Mouse (Mus musculus): ENCODE results near the gene Rnf126.

Gene Rnf126

DNA sequence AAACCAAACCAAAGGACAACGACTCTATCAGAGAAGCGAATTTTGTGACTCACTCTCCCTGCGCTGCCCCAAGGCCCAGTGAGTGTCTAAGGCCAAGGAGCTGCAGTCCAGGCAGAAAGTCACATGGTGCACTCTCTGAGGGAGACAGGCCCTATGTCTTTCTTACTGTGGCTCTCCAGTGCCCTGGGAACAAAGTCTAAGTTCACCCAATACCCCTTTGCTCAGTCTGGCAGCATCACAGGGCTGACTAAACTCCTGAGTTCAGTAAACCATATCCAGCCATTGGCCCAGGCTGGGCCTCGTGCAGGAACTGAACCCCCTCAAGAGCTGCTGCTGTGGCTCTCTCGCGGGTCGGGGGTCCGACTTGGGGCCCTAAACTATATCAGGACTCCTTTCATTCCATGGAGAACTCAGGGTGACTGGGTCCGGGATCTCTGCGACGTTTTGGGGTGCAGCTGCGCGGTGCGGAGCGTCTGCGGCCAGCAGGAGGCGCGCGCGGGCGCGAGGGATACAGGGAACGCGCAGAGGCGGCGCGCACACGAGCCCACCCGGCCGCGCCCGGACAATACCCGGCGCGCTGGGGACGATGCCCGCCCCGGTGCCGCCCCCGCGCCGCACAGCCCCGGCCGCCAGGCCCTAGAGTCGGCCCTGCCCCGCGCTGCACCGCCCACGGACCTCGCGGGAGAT lies 26.4 kb upstream of the Rnf126 start, which contains the start of gene Palm:
Gene Palm, plus strand, starts transcription at position 522 of the 687 bp plus-strand sequence.
- peak; percentile 41; the same call in 1 of the 2 replicates for ATAC-seq (ENCODE audit: insufficient number of reproducible peaks, low FRiP score, low TSS enrichment)

DNA sequence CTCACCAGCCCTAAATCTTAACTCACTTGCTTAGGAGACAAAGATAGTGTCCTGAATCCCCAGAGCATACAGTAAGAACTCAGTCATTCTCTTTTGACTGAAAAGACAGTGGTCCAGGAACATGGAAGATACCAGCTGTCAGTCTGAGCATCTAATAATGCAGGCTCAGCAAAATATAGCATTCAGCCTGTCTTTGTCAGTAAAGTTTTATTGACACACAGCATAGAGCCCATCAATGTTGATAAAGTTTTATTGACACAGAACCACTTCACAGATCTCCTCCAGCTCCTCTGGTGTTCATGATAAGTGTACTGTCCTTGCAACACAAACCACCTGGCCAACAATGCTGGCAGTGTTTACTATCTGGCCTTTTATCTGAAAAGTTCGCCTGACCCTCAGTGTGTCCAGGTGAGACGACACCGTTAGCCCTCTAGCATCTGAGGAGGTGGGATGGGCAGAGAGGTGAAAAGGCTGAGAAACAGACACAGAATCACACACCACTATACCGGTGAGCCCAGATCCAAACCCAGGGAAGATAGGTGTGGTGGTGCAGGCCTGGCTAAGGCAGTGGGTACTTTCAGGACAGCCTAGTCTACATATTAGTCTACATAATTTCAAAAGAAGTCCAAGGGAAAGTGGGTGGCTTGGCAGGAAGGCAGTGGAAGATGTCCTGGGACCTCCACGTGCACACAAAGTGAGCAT lies 25.7 kb upstream of the Rnf126 start:
- no peak for ATAC-seq (ENCODE audit: insufficient number of reproducible peaks, low FRiP score, low TSS enrichment)

DNA sequence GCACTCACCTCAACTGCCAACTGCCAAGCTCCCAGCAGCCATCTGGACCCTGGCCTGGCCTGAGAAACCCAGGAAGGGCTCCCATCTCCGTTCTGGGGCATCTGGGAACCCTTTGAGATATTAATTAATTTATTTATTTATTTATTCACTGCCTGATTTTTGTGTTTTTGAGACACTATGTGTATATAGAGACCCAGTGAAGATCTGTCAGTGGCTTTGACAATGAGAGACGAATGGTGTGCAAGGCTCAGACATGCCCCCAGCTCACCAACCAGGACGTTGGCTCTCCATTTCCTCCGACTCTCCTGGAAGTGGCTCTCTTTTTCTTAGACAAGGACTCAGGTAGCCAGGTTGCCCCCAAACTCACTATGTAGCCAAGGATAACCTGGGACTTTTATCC lies 24.1 kb upstream of the Rnf126 start, which contains the start of gene Prss57:
Gene Prss57, minus strand, starts transcription at position 101 of the 400 bp plus-strand sequence.
- ATAC-seq (ENCODE audit: insufficient number of reproducible peaks, low FRiP score, low TSS enrichment): no peak

DNA sequence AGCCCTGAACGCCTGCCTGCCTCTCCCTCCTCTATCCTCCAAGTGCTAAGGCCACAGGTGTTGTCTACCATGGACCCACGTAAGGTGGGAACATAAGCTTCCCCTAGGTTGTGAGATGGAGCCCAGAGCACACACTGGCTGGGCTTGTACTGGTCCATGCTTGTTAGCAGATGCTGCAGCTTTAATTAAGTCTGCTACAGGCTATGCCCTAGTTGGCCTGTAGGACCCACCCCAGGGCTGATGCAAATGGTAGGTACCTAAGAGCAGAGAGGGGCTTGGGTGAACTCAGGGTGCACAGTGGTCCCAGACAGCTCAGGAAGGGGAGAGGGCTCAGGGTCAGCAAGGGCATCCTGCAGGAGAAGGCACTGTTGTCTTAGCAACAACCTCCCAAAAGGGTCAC lies 22.8 kb upstream of the Rnf126 start:
- no peak for ATAC-seq (ENCODE audit: insufficient number of reproducible peaks, low FRiP score, low TSS enrichment)

DNA sequence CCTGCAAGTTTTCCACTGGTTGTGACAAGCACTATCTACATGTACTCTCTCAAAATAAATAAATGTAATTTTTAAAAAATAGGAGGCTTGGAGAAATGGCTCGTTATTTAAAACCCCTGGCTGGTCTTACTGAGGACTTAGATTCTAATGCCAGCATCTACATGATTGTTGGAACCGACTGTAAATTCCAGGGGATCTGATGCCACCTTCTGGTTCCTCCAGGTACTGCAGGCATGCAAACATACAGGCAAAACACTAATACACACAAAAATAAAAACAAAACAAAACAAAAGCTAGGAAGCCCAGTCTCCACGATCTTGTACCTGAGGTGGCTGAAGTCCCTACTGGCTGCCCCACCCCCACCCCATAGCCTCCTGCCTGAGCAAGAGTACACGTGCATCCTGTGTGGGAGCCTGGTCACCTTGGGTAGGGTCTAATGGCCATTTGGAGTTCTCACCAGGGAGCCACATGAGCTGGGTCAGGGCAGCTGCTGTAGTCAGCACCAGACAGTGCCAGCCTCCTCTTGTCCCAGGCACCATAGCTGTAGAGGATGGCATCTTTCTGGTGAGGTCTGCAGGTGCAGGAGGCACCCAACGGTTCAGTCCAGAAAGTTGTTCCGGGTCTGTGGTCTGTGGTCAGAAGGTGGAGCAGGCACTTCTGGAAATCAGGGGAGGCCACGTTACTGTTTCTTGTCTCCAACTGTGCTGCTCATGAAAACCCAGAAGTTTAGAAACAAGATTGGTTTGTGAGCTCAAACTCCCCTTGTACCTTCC lies 21.8 kb upstream of the Rnf126 start:
- no peak for ATAC-seq (ENCODE audit: insufficient number of reproducible peaks, low FRiP score, low TSS enrichment)

DNA sequence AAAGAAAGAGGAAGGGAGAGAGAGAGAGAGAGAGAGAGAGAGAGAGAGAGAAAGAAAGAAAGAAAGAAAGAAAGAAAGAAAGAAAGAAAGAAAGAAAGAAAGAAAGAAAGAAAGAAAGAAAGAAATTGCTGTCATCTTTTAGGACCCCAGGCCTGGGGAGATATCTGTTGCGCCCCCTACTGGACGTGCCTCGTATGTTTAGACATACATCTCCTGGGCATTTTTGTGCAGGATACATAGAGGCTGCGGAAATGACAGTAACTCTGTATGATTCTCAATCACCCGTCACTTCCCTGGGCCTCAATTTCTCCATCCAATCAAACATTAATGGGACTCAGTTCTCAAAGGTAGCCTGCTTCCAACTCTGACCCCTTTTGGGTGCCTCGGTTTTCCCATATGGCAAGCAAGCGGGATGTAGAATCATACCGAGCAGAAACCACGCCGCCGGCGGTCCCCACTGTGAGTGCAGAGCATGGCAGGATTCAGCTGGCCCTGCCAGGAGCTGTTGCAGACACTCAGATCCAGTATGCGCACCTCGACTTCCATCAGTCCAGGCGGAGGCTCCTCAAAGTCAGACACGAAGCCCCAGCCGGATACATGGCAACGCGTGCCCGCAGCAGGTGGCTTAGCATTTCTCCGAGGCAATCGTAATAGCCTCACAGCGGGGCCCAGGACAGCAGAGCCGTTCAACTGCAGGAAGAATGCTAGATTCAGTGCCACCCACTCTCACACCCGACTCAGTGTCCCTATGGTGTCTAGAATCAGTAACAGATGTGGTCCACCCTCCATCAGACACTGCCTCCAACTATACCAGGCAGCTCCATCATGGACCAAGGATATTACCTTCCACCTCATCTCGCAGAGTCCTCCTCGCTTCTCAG lies 17.4 kb upstream of the Rnf126 start:
- no peak for ATAC-seq (ENCODE audit: insufficient number of reproducible peaks, low FRiP score, low TSS enrichment)

DNA sequence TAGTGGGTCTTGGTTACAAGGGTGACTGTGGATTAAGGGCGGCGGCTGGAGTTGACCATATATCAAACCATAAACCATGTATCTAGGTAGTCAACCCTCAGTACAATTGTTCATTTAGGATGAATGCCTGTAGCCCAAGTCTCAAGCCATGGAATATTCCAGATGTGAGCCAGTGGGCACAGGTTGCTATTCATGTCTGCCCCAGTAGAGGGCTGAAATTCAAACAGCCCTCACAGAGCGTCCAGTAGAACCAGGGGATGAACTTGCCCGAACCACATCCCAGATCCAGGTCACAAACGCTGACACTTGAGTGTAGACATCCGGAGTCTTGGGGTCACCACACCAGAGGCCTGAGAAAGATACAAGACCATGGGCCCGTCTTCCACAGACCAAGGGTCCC lies 16.3 kb upstream of the Rnf126 start:
- ATAC-seq (ENCODE audit: insufficient number of reproducible peaks, low FRiP score, low TSS enrichment): no peak

DNA sequence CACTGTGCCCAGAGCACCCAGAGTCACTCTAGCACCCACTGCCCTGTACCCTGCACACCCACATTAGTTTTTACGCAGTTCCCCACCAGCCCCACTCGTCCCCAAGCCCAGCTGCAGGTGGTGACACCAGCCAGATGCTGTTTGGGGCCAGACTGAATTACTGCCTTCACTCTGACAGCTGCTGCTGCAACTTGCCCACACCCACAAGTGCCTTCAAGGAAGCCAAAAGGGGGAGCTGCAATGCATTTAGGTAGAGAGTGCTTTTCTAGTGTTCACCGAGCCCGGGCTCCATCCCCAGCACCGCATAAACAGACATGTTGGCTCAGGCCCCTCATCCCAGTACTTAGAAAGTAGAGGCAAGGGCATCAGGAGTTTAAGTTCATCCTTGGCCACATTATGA lies 15.2 kb upstream of the Rnf126 start:
- ATAC-seq (ENCODE audit: insufficient number of reproducible peaks, low FRiP score, low TSS enrichment): no peak

DNA sequence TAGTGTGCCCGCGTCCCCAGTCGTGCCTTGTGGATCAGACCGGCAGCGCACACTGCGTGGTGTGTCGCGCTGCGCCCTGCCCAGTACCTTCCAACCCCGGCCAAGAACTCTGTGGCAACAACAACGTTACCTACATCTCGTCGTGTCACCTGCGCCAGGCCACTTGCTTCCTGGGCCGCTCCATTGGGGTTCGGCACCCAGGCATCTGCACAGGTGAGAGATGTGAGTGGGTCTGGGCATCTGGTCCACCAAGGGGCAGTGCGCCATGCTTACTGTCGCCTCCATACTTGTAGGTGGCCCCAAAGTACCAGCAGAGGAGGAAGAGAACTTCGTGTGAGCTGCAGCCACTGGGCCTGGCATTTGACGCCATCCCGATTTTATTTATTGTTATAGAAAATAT lies 14.4 kb upstream of the Rnf126 start:
- ATAC-seq (ENCODE audit: insufficient number of reproducible peaks, low FRiP score, low TSS enrichment): no peak

DNA sequence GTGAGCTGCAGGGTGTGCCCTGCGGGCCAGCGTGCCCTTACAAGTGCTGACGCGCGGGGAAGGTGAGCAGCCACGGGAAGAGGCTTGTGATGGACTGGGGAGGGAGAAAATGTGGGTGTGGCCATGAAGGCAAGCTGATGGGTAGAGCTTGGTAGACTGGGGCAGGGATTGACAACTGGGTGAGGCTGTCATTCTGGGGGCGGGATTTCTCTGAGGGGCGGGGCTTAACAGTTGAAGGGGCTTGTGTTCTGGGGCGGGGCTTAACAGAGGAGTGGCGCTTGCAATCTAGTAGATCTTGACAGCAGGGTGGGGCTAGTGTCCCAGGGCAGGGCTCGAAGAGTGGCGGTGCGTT lies 13.9 kb upstream of the Rnf126 start:
- no peak; the same call in 1 of the 2 replicates for ATAC-seq (ENCODE audit: insufficient number of reproducible peaks, low FRiP score, low TSS enrichment)

DNA sequence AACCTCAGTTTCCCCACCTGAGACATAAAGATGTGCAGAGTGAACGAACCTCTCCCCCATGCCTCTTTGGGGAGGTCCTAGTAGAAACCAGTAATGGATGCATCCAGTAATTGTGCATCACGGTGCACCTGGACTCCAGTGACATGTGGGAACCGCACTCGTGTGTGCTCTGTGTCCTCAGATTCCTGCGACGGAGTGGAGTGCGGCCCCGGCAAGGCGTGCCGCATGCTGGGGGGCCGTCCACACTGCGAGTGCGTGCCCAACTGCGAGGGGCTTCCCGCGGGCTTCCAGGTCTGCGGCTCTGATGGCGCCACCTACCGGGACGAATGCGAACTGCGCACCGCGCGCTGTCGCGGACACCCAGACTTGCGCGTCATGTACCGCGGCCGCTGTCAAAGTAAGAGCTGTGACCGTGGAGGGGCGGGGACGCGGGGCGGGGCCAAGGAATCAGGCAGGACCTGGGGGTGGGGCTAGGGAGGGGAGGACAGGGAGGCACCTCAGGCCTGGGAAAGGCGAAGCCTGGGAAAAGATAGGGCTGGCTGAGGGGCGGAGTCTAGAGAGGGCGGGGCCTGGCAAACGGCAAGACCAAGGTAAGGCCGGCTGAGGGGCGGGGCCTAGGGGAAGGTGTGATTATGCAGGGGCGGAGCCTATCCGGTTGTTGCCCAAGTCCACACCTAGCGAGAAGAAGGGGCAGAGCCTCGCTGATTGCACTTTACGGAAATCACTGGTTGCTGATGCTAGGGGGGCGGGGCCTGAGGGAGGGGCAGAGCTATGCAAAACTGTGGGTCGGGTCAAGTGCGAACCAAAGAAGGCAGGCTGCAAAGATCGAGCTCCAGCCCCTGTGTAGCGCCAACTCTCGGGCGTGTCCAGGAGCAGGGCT lies 13.3 kb upstream of the Rnf126 start:
- peak; percentile 77 for ATAC-seq (ENCODE audit: insufficient number of reproducible peaks, low FRiP score, low TSS enrichment)

DNA sequence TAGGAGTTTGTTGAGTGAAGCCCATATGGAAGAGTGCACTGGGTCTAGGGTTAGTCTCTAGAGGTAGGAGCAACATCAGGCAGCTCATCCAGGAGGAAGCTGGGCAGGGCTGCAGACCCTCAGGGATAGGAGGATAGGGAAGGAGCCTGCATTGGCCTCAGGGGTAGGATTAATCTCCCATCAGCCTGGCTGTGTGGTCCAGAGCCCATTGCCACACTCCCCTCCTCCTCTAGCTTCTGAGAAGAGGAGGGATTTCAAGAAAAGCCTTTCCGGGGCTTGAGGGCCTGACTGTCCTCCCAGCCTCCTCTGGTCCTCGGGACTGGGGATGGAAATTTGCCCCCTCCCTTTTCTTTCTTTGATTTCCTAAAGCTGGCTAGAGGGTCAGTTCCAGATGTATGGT lies 12.4 kb upstream of the Rnf126 start:
- ATAC-seq (ENCODE audit: insufficient number of reproducible peaks, low FRiP score, low TSS enrichment): no peak

DNA sequence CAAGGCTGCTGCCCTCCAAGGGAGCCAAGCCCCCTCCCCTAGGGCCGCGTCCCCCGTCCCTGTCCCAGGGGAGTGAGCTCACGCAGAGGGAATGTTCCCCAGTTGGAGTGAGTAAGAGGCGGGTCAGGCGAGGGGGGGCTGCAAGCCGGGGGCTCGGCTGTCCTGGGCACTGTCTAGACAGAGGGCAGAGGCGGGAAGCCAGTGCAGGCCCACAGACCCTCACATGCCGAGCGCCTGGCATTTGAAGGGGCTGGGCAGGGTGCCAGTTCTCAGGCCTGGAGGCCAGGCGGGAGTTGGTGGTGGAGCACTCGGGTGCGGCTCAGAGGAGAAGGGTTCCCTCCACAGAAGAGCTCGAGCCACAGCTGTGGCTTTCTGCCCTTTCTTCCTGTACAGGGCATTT lies 11.3 kb upstream of the Rnf126 start:
- ATAC-seq (ENCODE audit: insufficient number of reproducible peaks, low FRiP score, low TSS enrichment): no peak

DNA sequence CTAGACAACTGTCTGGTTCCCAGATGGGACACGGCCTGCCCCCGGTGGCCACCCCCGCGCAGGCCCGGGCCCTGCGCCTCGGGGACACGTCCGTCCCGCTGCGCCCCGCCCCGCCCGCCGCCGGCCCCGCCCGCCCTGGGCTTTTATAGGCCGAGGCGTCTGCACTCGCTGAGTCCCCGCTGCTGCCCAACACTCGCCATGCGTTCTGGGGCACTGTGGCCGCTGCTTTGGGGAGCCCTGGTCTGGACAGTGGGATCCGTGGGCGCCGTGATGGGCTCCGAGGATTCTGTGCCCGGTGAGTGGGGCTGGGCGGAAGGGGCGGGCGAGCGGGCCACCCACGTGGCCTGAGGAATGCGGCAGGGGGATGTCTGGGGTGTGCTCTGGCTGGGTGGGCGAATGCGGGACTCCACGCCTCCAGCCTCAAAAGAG lies 10.4 kb upstream of the Rnf126 start, which contains the start of gene Fstl3:
Gene Fstl3, plus strand, starts transcription at position 170 of the 429 bp plus-strand sequence.
- no peak for ATAC-seq (ENCODE audit: insufficient number of reproducible peaks, low FRiP score, low TSS enrichment)

DNA sequence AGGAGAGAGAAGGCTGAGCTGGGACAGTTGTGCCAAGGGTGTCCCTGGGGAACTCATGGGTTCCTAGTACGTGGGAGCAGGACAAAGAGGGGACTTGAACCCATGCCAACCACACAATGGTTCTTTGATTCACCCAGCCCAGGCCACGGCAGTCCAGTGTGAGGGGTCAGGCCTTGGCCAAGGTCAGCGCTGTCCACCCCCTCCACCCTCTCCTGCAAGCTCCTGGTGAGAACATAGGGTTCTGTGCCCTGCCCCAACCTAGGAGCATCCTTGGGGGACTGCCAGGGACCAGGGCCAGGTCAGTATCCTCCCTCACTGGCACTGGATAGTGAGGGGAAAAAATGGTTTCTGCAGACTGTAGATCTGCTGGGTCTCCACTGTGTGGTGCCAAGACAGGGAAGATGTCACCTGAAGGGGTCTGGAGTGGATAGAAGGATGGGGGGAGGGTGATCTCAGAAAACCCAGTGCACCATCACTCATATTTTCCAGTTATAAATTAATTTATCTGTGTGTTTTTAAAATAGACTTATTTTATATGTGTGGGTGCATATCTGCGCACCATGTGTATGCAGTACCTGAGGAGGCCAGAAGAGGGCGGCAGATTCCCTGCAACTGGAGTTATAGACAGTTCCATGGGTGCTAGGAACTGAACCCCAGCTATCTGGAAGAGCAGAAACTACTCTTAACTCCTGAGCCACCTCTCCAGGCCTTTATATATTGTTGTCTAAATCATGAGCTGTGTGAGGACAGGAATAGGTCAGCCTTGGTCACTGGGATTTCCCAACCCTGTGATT lies 7.9 kb upstream of the Rnf126 start:
- no peak for ATAC-seq (ENCODE audit: insufficient number of reproducible peaks, low FRiP score, low TSS enrichment)

DNA sequence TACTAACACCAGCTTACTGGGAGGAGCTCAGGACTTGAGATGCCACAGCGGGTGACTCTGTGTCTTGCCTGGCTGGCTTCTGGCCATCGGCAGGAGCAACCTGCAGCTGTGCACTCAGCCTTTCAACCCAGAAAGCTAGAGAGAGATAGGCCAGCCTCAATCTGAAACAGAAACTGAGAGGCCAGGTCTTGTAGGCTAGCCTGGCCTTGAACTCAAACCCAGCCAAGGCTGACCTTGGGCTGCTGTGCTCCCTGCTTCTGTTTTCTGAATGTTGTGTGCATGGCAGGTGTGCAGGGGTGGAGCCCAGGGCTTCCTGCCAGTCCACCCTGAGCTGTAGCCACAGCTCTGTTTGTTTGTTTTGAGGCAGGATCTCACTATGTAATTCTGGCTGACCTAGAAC lies 6.5 kb upstream of the Rnf126 start:
- no peak for ATAC-seq (ENCODE audit: insufficient number of reproducible peaks, low FRiP score, low TSS enrichment)

DNA sequence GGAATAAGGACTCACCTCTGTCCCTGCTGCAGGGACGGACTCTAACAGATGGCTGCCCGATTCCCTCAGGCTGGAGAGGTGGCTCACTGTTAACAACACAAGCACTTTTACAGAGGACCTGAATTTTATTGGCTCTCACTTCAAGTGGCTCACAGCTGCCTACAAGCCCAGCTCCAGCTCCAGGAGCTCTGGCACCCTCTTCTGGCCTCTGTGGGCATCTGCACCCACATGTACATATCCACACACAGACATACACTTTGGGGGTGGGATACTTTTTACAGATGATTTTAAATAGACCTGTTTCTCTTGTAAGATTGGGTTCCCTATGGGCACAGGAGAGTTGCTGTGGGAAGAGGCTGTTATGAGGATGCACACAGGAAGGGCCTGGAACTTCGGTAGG lies 5.6 kb upstream of the Rnf126 start:
- ATAC-seq (ENCODE audit: insufficient number of reproducible peaks, low FRiP score, low TSS enrichment): no peak

DNA sequence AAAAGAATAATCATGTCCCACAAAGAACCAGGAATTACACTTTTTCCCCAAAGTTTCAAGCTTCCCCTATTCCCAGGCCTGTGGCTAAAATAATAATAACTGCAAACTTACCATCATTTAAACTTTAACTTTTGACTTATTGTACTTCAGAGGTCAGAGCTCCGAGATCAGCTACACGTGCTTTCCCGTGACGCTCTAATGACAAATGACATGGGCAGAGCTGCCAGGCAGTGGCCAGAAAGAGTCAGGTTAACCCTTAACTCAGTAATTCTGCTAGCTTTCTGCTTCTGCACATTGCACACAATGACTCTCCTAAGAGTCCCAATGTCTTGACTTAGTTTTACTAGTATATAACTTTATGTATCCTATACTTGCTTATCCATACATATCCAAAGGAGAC lies 2.6 kb upstream of the Rnf126 start:
- no peak for ATAC-seq (ENCODE audit: insufficient number of reproducible peaks, low FRiP score, low TSS enrichment)
